10 mouse cellular contexts compared by ENCODE assay signal in the genomic region with DNA sequence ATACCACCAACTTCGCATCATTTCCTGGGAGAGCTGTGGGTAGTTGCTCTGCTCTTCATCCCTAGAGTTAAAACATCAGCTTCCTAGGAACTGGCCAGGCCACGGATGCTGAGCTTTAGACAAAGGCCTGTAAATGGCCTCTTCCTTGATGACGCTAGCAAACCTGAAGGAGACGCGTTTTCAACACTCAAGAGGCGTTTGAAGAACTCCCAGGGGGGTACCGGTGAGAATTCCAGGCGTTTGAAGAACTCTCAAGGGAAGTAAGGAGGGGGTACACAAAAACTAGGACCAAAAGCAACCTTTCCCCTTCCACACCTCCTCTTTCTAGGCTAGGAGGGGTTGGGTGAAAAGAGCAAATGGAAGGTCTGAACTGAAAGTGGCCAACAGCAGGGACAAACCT. TPM values are rescaled to one million over a fixed set of nuclear protein-coding genes. Genes with fewer than 3 reads are reported as not detected.
DNase-seq lines count a peak whose midpoint lies in the region; ATAC-seq and TF ChIP-seq lines count a peak whose summit lies in the region.
"Had no signal": no experiment of that assay in that cellular context is flagged by ENCODE, and none has a peak within 500 bp of the region (broad histone marks: within the 10 kb centered on the region; RNA-seq: fewer than 3 reads in every experiment).

No protein-coding gene starts in this region.

- peaks cover 19 to 20% of the 10 kb centered on the region in 2 experiments for H3K4me1 ChIP-seq in heart, embryonic 14.5 days (ENCODE audit: control insufficient read depth in 2 of 2, insufficient read depth in 2 of 2, low read length in 2 of 2)
- peaks cover 12% of the 10 kb centered on the region; the same call in 1 of the 2 replicates for H3K4me1 ChIP-seq in forebrain, postnatal 0 days (ENCODE audit: insufficient read depth)
- H3K4me1 ChIP-seq in liver, postnatal 0 days (ENCODE audit: insufficient read depth), result peaks cover 25% of the 10 kb centered on the region

- ATAC-seq in heart, embryonic 14.5 days (ENCODE audit: insufficient number of reproducible peaks, insufficient read depth, low FRiP score, low read depth), result no peak
- no peak for ATAC-seq in forebrain, postnatal 0 days
- ATAC-seq in liver, postnatal 0 days, result no peak

- no peak for TF ChIP-seq CTCF in forebrain, postnatal 0 days (IDR thresholded peaks at IDR 0.05; ENCODE audit: low read depth)
- no peak for TF ChIP-seq CTCF in liver, postnatal 0 days (IDR thresholded peaks at IDR 0.05; ENCODE audit: low read depth)

- no peaks in the 10 kb centered on the region for H3K9me3 ChIP-seq in heart, embryonic 14.5 days (ENCODE audit: control insufficient read depth, low read length)
- no peaks in the 10 kb centered on the region for H3K9me3 ChIP-seq in forebrain, postnatal 0 days (ENCODE audit: low read length)
- H3K9me3 ChIP-seq in liver, postnatal 0 days (ENCODE audit: low read length), result no peaks in the 10 kb centered on the region

- intact Hi-C loops in left cerebral cortex, postnatal 36 days (cut with DNase I), result no loop called here

- 4% methylated on average over 8 of the region's 8 CpGs for WGBS in heart, embryonic 14.5 days
- WGBS in forebrain, postnatal 0 days, result 10% methylated on average over 8 of the region's 8 CpGs
- 8% methylated on average over 8 of the region's 8 CpGs for WGBS in liver, postnatal 0 days (ENCODE audit: insufficient replicate concordance)

- H3K27me3 ChIP-seq in heart, embryonic 14.5 days (ENCODE audit: control insufficient read depth, insufficient read depth, low read length), result no peaks in the 10 kb centered on the region
- peaks cover 4% of the 10 kb centered on the region; the same call in 1 of the 2 replicates for H3K27me3 ChIP-seq in forebrain, postnatal 0 days (ENCODE audit: insufficient read depth, low read length)
- peaks cover 3% of the 10 kb centered on the region; the same call in 1 of the 2 replicates for H3K27me3 ChIP-seq in liver, postnatal 0 days (ENCODE audit: insufficient read depth, low read length)

- peak overlapping the region; percentile 51 to 72 for H3K4me3 ChIP-seq in heart, embryonic 14.5 days (ENCODE audit: control insufficient read depth in 1 of 2, insufficient read depth in 1 of 2, low read depth in 1 of 2, low read length in 2 of 2)
- H3K4me3 ChIP-seq in forebrain, postnatal 0 days (ENCODE audit: low read depth, low read length), result peak overlapping the region; percentile 46
- H3K4me3 ChIP-seq in liver, postnatal 0 days (ENCODE audit: low read depth, low read length), result peak overlapping the region; percentile 52

- H3K4me2 ChIP-seq in heart, embryonic 14.5 days (ENCODE audit: low read length), result peak overlapping the region; percentile 76
- H3K4me2 ChIP-seq in forebrain, postnatal 0 days (ENCODE audit: low read depth), result peak overlapping the region; percentile 68
- peak overlapping the region; percentile 70 for H3K4me2 ChIP-seq in liver, postnatal 0 days (ENCODE audit: low read depth, low read length)

- peak overlapping the region; percentile 65 for H3K9ac ChIP-seq in heart, embryonic 14.5 days (ENCODE audit: low read length)
- peak overlapping the region; percentile 55 for H3K9ac ChIP-seq in forebrain, postnatal 0 days
- H3K9ac ChIP-seq in liver, postnatal 0 days (replicated peaks), result peak overlapping the region; percentile 64

- DNase-seq in heart, adult 9 months (ENCODE audit: low spot score in 2 of 2), result no peak
- DNase-seq in ES-CJ7 (ENCODE audit: low read depth, low spot score), result peak; percentile 27
- DNase-seq in forebrain, postnatal 0 days, result no peak
- DNase-seq in liver, postnatal 0 days, result no peak
- no peak for DNase-seq in ovary, postnatal 36 days (ENCODE audit: low spot score)
- DNase-seq in left cerebral cortex, postnatal 36 days (ENCODE audit: low spot score in 2 of 2), result no peak
- no peak for DNase-seq in gastrocnemius, postnatal 25 days
- DNase-seq: cerebellum, adult 11 months had no signal

- 0 out of 4 replicates have a peak overlapping the region, but pooled peaks of 1 of the 2 experiments have one; percentile 3 for H3K27ac ChIP-seq in heart, embryonic 14.5 days (replicated peaks in 1 of 2; ENCODE audit: control insufficient read depth in 1 of 2, insufficient read depth in 1 of 2, low read depth in 2 of 2, low read length in 2 of 2)
- no peak overlapping the region for H3K27ac ChIP-seq in forebrain, postnatal 0 days (ENCODE audit: low read depth, low read length)
- H3K27ac ChIP-seq in liver, postnatal 0 days (ENCODE audit: low read depth), result peak overlapping the region; percentile 96
- H3K27ac ChIP-seq: macrophage had no signal

- H3K36me3 ChIP-seq in heart, embryonic 14.5 days (ENCODE audit: control insufficient read depth, insufficient read depth, low read length), result no peaks in the 10 kb centered on the region
- no peaks in the 10 kb centered on the region for H3K36me3 ChIP-seq in forebrain, postnatal 0 days (ENCODE audit: insufficient read depth)
- H3K36me3 ChIP-seq in liver, postnatal 0 days (replicated peaks; ENCODE audit: insufficient read depth, low read length), result no peaks in the 10 kb centered on the region

- no peak for TF ChIP-seq EP300 in liver, postnatal 0 days (IDR thresholded peaks at IDR 0.05; ENCODE audit: low read depth)

RNA-seq across cellular contexts. Expression of a gene that starts 1.5 kb away (rescaled TPM):
- polyA plus RNA-seq in heart, embryonic 14.5 days (2014; fragmentation: Nextera tagmentation; extraction: Ambion mirVana), result 58.9 and 70.7 TPM in 2 replicates
- 12.4 and 12.9 TPM in 2 replicates for total RNA-seq in forebrain, postnatal 0 days (2014; rRNA removed)
- 32.1 and 41.6 TPM in 2 replicates for polyA plus RNA-seq in forebrain, postnatal 0 days (2015; fragmentation: Nextera tagmentation; extraction: Ambion mirVana)
- 54.3 and 59.6 TPM in 2 replicates for polyA plus RNA-seq in liver, postnatal 0 days (2015; fragmentation: Nextera tagmentation; extraction: Ambion mirVana)
- 1 to 10 TPM; 5.4 to 5.7 TPM for total RNA-seq in left cerebral cortex, postnatal 36 days (2021)
- 1 to 10 TPM; 1.8 to 3.0 TPM for total RNA-seq in gastrocnemius, postnatal 25 days (2021)
